ENCODE assay signal across 8 mouse cellular contexts in the genomic region with DNA sequence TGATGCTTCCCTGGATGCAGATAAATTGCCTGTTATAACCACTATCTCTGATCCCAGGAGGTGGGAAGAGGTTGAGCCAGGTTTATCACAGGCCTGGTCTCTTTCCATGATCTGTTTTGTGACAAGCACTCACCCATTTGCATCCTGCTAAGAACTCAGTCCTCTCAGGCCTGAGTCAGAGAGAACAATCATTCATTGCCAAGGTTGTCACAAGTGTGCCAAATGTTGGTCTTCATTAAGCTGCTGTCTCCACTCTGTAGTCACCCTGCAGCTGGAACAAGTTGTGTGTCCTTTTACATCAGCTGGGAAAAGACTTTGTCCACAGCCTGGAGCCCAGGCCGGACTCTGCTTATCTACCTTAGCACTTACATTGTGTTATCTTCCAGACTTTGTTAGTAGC.
"Had no signal": no experiment of that assay in that cellular context is flagged by ENCODE, and none has a peak within 500 bp of the region (broad histone marks: within the 10 kb centered on the region; RNA-seq: fewer than 3 reads in every experiment).

No protein-coding gene starts in this region.

- DNase-seq: kidney, postnatal 25 days; layer of hippocampus, adult 9-11 months; liver; lung, adult 18-20 months; lung, postnatal 10 days; lung, postnatal 36 days; thymus, adult 18-20 months; thymus, postnatal 36 days had no signal
